Mouse (Mus musculus): ENCODE data around the gene Unc13b.

- TF ChIP-seq CTCF (conservative IDR thresholded peaks at IDR 0.05; ENCODE audit: insufficient read depth, insufficient read length, low read depth, low read length) (no peak), POLR2A (IDR thresholded peaks at IDR 0.05; ENCODE audit: low read depth, low read length) (no peak)
These were observed 32.4 kb downstream of the Unc13b start for GRCm38 (mm10) chr4:43091183-43091582.
